Comparison of ENCODE assay signal across 29 mouse cellular contexts in genomic region chr12:103437601-103438000, GRCm38 (mm10). TPM values are rescaled to one million over a fixed set of nuclear protein-coding genes. Genes with fewer than 3 reads are reported as not detected.
A peak's percentile ranks its signal among the peaks of the same experiment; 100 is the strongest.
DNase-seq lines count a peak whose midpoint lies in the region; ATAC-seq and TF ChIP-seq lines count a peak whose summit lies in the region.
"Had no signal": no experiment of that assay in that cellular context is flagged by ENCODE, and none has a peak within 500 bp of the region (broad histone marks: within the 10 kb centered on the region; RNA-seq: fewer than 3 reads in every experiment).

No protein-coding gene starts in this region.

- peak; percentile 63 for DNase-seq in heart, embryonic 10.5 days (ENCODE audit: low spot score)
- DNase-seq in heart, postnatal 14 days: no peak
- DNase-seq in urinary bladder, postnatal 14 days (ENCODE audit: low spot score): peak; percentile 48
- DNase-seq in urinary bladder, adult 18-20 months (ENCODE audit: low spot score in 2 of 2): no peak
- DNase-seq in fat pad, adult 2 months (ENCODE audit: extremely low read depth, low read depth, low spot score): peak; percentile 79
- DNase-seq in stomach, postnatal 0 days (ENCODE audit: low spot score): no peak
- no peak for DNase-seq in thymus, postnatal 10 days (ENCODE audit: low spot score in 2 of 2)
- DNase-seq: B cell, adult 2 months; cerebellum, adult 8-10 months; cerebellum, postnatal 36 days; gastrocnemius, postnatal 10 days; heart, postnatal 4 days; kidney, adult 18-20 months; liver, embryonic 13.5 days; lung, embryonic 14.5 days had no signal

- no peak for ATAC-seq in stomach, postnatal 0 days (ENCODE audit: low FRiP score, low TSS enrichment)
- ATAC-seq in megakaryocyte-erythroid progenitor cell, adult 5-6 weeks (replicated peaks; ENCODE audit: low FRiP score, low TSS enrichment, poor library complexity, severe bottlenecking): no peak
- ATAC-seq: activated CD4-positive, CD25-positive, alpha-beta regulatory T cell, adult 4 months; forebrain, embryonic 16.5 days; inflammation-experienced regulatory T-cells, adult 6 months had no signal

- TF ChIP-seq EP300 in stomach, postnatal 0 days (optimal IDR thresholded peaks at IDR 0.05): no peak

- no peak overlapping the region for H3K9ac ChIP-seq in stomach, postnatal 0 days (ENCODE audit: low read length)
- H3K9ac ChIP-seq: heart, embryonic 15.5 days; hindbrain, embryonic 14.5 days; liver, embryonic 13.5 days; lung, embryonic 14.5 days; midbrain, embryonic 12.5 days had no signal

- no peaks in the 10 kb centered on the region for H3K27me3 ChIP-seq in heart, embryonic 10.5 days (ENCODE audit: insufficient read depth, poor library complexity, severe bottlenecking)
- no peaks in the 10 kb centered on the region for H3K27me3 ChIP-seq in stomach, postnatal 0 days (ENCODE audit: control insufficient read depth, insufficient read depth, low read length)
- H3K27me3 ChIP-seq: heart, embryonic 15.5 days; liver, embryonic 13.5 days; midbrain, embryonic 12.5 days had no signal

- no peaks in the 10 kb centered on the region for H3K9me3 ChIP-seq in heart, embryonic 10.5 days
- no peaks in the 10 kb centered on the region for H3K9me3 ChIP-seq in stomach, postnatal 0 days (ENCODE audit: control insufficient read depth, low read length)
- H3K9me3 ChIP-seq: heart, embryonic 15.5 days; liver, embryonic 13.5 days; midbrain, embryonic 12.5 days had no signal

- H3K4me2 ChIP-seq in stomach, postnatal 0 days (replicated peaks; ENCODE audit: low read depth): no peak overlapping the region
- H3K4me2 ChIP-seq: heart, embryonic 15.5 days; hindbrain, embryonic 14.5 days; liver, embryonic 13.5 days; lung, embryonic 14.5 days; midbrain, embryonic 12.5 days had no signal

- 85% methylated on average over 1 of the region's 1 CpGs for WGBS in heart, embryonic 10.5 days
- WGBS in stomach, postnatal 0 days: 77% methylated on average over 1 of the region's 1 CpGs

- H3K27ac ChIP-seq in heart, embryonic 10.5 days: no peak overlapping the region
- H3K27ac ChIP-seq in stomach, postnatal 0 days (replicated peaks): peak overlapping the region; percentile 14
- H3K27ac ChIP-seq: heart, embryonic 15.5 days; hindbrain, embryonic 14.5 days; kidney, postnatal 0 days; liver, embryonic 13.5 days; midbrain, embryonic 12.5 days had no signal

- H3K4me1 ChIP-seq in heart, embryonic 10.5 days: no peaks in the 10 kb centered on the region
- no peaks in the 10 kb centered on the region; the same call in 1 of the 2 replicates for H3K4me1 ChIP-seq in stomach, postnatal 0 days (replicated peaks; ENCODE audit: control insufficient read depth, insufficient read depth)
- H3K4me1 ChIP-seq: heart, embryonic 15.5 days; liver, embryonic 13.5 days; midbrain, embryonic 12.5 days had no signal

- no peak overlapping the region for H3K4me3 ChIP-seq in heart, embryonic 10.5 days
- H3K4me3 ChIP-seq in stomach, postnatal 0 days (ENCODE audit: low read depth, low read length): no peak overlapping the region
- H3K4me3 ChIP-seq: heart, embryonic 15.5 days; liver, embryonic 13.5 days; midbrain, embryonic 12.5 days had no signal

- intact Hi-C loops in heart, postnatal 14 days (cut with DNase I): no loop called here

- TF ChIP-seq CTCF in stomach, postnatal 0 days (IDR thresholded peaks at IDR 0.05; ENCODE audit: low read depth): no peak

- no peaks in the 10 kb centered on the region for H3K36me3 ChIP-seq in heart, embryonic 10.5 days
- H3K36me3 ChIP-seq in stomach, postnatal 0 days (ENCODE audit: control insufficient read depth, insufficient read depth, low read length): no peaks in the 10 kb centered on the region; the same call in 1 of the 2 replicates
- H3K36me3 ChIP-seq: heart, embryonic 15.5 days; liver, embryonic 13.5 days; midbrain, embryonic 12.5 days had no signal

RNA-seq across cellular contexts. Expression of gene Ifi27, which starts 3.6 kb away (rescaled TPM):
- polyA plus RNA-seq in heart, embryonic 10.5 days (2016; fragmentation: Nextera tagmentation; extraction: Ambion mirVana): 2.4 and 6.6 TPM in 2 replicates
- total RNA-seq in heart, postnatal 14 days (2021): 10 to 100 TPM; 49.7 to 84.1 TPM
- polyA plus RNA-seq in stomach, postnatal 0 days (2015; fragmentation: Nextera tagmentation; extraction: Ambion mirVana): 38.9 and 41.9 TPM in 2 replicates
- 59.7 and 125 TPM in 2 replicates for total RNA-seq in megakaryocyte-erythroid progenitor cell, adult 5-6 weeks (2014; fragmentation: Nextera tagmentation)
- total RNA-seq in megakaryocyte-erythroid progenitor cell, adult 5-6 weeks (2017): 38.8 and 40.3 TPM in 2 replicates

RNA-seq across cellular contexts. Expression of gene Ifi27l2a, which starts 5.9 kb away (rescaled TPM):
- polyA plus RNA-seq in heart, embryonic 10.5 days (2016; fragmentation: Nextera tagmentation; extraction: Ambion mirVana): 0.71 and 0.98 TPM in 2 replicates
- total RNA-seq in heart, postnatal 14 days (2021): 10 to 100 TPM in 1 of 2 experiments, 1 to 10 TPM in 1; 9.1 to 15.7 TPM
- polyA plus RNA-seq in stomach, postnatal 0 days (2015; fragmentation: Nextera tagmentation; extraction: Ambion mirVana): 85.4 and 110 TPM in 2 replicates
- 11.1 and 12.0 TPM in 2 replicates for total RNA-seq in megakaryocyte-erythroid progenitor cell, adult 5-6 weeks (2014; fragmentation: Nextera tagmentation)
- total RNA-seq in megakaryocyte-erythroid progenitor cell, adult 5-6 weeks (2017): 2.9 and 11.7 TPM in 2 replicates

RNA-seq across cellular contexts. Expression of gene Ddx24, which starts 12.0 kb away (rescaled TPM):
- 68.4 and 77.5 TPM in 2 replicates for polyA plus RNA-seq in heart, embryonic 10.5 days (2016; fragmentation: Nextera tagmentation; extraction: Ambion mirVana)
- 10 to 100 TPM; 78.8 to 86.6 TPM for total RNA-seq in heart, postnatal 14 days (2021)
- polyA plus RNA-seq in stomach, postnatal 0 days (2015; fragmentation: Nextera tagmentation; extraction: Ambion mirVana): 68.8 and 84.8 TPM in 2 replicates
- total RNA-seq in megakaryocyte-erythroid progenitor cell, adult 5-6 weeks (2014; fragmentation: Nextera tagmentation): 89.8 and 108 TPM in 2 replicates
- 120 and 127 TPM in 2 replicates for total RNA-seq in megakaryocyte-erythroid progenitor cell, adult 5-6 weeks (2017)

RNA-seq across cellular contexts. Expression of gene Ifi27l2b, which starts 19.4 kb away (rescaled TPM):
- polyA plus RNA-seq in heart, embryonic 10.5 days (2016; fragmentation: Nextera tagmentation; extraction: Ambion mirVana): 0.17 and 0.20 TPM in 2 replicates
- total RNA-seq in heart, postnatal 14 days (2021): not detected
- polyA plus RNA-seq in stomach, postnatal 0 days (2015; fragmentation: Nextera tagmentation; extraction: Ambion mirVana): 17.3 and 19.4 TPM in 2 replicates
- total RNA-seq in megakaryocyte-erythroid progenitor cell, adult 5-6 weeks (2014; fragmentation: Nextera tagmentation): not detected in 2 replicates
- total RNA-seq in megakaryocyte-erythroid progenitor cell, adult 5-6 weeks (2017): not detected in 2 replicates
- total RNA-seq: gastrocnemius, postnatal 10 days; heart, adult 8-10 months; heart, postnatal 4 days; layer of hippocampus, postnatal 14 days had no signal
- polyA plus RNA-seq: activated CD4-positive, CD25-positive, alpha-beta regulatory T cell, adult 4 months; embryonic facial prominence, embryonic 14.5 days; forebrain, embryonic 16.5 days; hindbrain, embryonic 14.5 days; inflammation-experienced regulatory T-cells, adult 6 months; kidney, postnatal 0 days; limb, embryonic 11.5 days; liver, embryonic 13.5 days; lung, embryonic 14.5 days; midbrain, embryonic 12.5 days; neural tube, embryonic 11.5 days; testis, adult 2 months had no signal

RNA-seq across cellular contexts. Expression of gene 9330161L09Rik, which starts 30.0 kb away (rescaled TPM):
- polyA plus RNA-seq in heart, embryonic 10.5 days (2016; fragmentation: Nextera tagmentation; extraction: Ambion mirVana): 0.53 and 0.62 TPM in 2 replicates
- total RNA-seq in heart, postnatal 14 days (2021): 1 to 10 TPM in 1 of 2 experiments, under 1 TPM in 1; 0.48 to 1.3 TPM
- polyA plus RNA-seq in stomach, postnatal 0 days (2015; fragmentation: Nextera tagmentation; extraction: Ambion mirVana): 0.18 and 0.27 TPM in 2 replicates
- 2.7 and 3.8 TPM in 2 replicates for total RNA-seq in megakaryocyte-erythroid progenitor cell, adult 5-6 weeks (2014; fragmentation: Nextera tagmentation)
- total RNA-seq in megakaryocyte-erythroid progenitor cell, adult 5-6 weeks (2017): 0.94 and 2.7 TPM in 2 replicates
- polyA plus RNA-seq: liver, embryonic 13.5 days had no signal

Comparison
In these comparisons a context has a peak if more than half of its experiments do, and no peak if none do; other contexts are left out.
1. DNase-seq: peak in heart, embryonic 10.5 days (single experiment), urinary bladder, postnatal 14 days (single experiment) and fat pad, adult 2 months (single experiment); none in heart, postnatal 14 days (0 of 2), urinary bladder, adult 18-20 months (0 of 2), stomach, postnatal 0 days (single experiment) and thymus, postnatal 10 days (0 of 2).